Mouse (Mus musculus) adrenal gland (tissue): ENCODE measurements at regions not wholly inside any gene's neighbourhood (a gene's known extent, or its start where the extent isn't known, plus 50 kb on each side); places are given as distances from the start of the nearest gene placed in this dataset.

Experiments
- intact Hi-C: fragments of 180-260 bp; cut with DNase I; formaldehyde crosslinking; loops from one replicate; pipeline ENCODE4 v1.15.1; 2025

DNA sequence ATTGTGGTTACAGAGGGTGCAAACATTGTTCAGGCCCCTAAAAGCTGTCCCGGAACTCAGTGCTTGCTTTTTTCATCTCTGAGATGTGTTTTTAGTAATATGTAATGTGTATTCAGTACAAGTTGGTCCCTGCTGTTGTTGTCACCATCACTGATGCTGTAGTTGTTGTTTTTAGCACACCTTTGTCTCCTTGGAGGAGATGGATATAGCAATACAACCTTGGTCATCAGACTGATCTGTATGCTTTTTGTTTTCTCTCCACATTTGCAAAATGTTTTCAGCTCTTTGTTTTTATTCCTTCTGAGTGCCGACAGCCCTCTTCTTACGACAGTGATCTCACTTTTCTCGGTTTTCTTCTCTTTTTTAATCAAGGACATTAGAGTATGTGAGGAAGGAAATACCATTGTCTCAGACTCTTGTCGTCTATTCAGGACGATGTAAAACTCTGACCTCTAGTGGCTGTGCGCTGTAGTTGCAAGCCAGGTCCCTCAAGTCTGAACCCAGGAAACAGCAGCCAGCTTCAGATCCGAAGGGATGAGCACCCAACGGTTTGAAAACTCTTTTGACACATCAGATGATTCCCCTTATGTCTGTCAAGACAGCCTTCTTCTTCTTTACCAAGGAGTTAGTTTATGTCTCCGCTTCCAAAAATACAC is 209.1 kb upstream of the Ttc29 start:
- intact Hi-C loops, result loop anchor here (2.0 to 10.0 kb wide), 2 partner anchors 279 to 373 kb away; partner anchors contain the start of gene Ednra

DNA sequence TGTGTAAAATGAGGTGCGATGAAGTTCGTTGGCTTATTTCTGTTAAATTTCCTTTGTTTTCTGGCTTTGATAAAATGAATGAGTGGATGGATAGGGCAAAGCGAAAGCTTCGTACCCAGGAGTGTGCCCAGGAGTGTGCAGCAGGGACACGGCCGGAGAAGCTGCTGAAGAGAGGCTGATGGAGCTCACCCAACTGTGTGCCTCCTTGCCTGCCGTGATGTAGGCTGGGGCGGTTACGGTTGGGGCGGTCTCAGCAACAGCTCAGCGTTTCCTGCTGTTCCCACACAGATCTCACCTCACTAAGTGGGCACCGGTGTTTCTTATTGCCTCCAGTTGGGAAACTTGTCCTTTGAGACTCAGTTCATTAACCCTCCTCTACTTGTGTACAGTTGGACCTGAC is 208.2 kb upstream of the Ttc29 start:
- intact Hi-C loops, result loop anchor here (2.0 to 10.0 kb wide), 2 partner anchors 280 to 374 kb away; partner anchors contain the start of gene Ednra

DNA sequence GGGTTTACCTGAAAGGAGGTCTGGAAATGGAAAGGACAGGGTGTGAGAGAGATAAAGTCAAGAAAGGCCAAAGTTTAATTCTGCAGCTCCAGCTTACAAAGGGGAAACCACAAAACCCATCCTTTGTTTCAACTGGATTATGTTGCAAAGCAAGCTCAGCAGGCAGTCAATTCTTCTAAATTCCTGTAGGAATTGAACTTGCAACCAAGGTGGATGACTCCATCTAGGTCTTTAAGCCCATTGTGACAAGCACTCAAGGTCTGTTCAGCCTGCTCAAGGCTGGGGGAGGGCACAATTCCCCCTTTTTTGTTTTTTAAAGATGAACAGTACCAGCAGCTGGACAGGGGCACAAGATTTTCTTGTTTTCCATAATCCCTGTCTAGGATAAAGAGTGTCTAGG is 200.0 kb upstream of the Ttc29 start:
- intact Hi-C loops, result no loop called here

DNA sequence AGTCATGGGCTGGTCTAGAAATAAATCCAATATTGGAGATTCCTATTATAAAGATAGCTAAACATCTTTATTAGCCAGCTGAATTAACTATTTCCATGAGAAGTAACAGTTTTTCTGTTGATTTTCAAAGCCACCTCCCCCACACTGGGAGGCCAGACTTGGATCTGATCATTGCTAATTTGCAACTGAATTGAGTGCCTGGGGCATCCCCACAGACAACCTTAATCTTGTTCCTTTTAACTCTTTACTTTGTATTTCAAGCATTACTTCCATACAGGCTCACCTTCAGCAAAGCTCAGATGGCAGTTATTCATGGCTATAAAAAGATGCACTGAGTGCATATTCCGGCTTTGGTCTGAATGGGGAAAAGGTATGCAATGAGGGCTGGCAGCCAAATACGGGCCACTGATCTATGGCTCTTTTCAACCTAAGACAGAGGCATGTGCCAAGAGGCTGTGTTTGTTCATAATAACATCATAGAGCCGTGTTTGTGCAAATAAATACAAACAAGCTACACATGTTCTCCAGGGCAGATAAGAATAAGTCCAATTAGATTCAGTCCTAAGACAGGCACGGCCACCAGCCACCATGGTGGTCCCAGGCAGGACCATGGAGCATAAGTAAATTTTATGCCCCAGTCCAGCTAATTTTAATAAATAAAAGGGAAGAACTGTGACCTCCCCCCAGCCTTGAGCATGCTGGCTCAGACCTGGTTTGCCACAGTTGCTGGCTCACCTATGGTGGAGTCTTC is 194.5 kb upstream of the Ttc29 start:
- intact Hi-C loops, result no loop called here

DNA sequence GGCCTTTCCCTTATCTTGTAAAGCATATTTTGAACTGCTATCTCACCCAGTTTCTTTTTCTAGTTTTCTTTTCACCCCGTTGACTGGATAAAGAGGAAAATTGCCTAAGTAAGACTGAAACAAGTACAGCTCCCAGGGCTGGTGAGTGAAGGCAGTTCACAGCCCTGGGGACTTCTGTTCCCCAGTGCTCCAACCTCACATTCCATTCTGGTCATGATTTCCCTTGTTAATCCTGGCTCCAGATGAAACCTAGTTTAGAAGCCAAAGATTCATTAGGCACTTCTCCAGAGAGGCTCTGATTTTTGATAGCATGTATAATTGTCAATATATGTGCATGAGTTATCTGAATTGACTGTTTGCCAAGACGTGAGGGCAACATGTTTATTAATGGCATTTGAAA is 191.6 kb upstream of the Ttc29 start:
- intact Hi-C loops, result no loop called here

DNA sequence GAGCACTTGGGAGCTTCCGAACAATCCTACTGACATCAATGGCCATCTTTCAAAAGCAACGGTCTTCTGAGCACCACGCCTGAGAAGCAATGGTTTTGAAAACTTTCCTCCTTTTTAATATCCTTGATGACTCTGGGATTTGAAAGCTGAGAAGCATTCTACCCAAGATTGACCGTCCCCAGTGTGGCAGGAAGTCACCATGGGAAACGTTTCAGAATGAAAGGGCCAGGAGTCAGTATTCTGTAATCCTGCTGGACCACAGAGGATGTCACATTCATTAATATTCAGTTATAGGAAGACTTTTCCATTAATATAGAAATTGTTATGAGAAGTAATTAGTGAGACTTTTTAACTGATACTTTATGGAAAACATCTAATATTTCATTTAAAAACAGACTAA is 190.1 kb upstream of the Ttc29 start:
- intact Hi-C loops, result no loop called here

DNA sequence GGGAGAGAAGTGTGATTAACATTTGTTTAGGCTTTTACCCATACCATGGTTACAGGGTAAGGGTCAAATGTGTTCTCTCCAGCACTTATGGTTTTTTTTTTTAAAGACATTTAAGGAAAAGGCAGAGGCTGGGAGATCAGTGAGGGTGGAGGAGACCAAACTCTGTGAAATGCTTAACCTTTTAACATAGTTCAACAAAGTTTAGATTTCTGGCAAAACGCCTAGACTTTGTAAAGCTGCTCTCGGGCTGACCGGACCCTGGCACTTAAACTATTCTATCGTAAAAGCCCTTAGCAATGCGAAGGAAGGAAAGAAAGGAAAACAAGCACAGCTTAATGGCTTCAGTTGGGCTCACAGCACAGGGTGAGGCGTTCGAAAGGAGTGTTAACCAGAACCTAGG is 189.6 kb upstream of the Ttc29 start:
- intact Hi-C loops, result no loop called here

GRCm38 (mm10) chr8:78023936-78024335 is 189.2 kb upstream of the Ttc29 start:
- intact Hi-C loops, result no loop called here

GRCm38 (mm10) chr8:78024964-78025363 is 188.1 kb upstream of the Ttc29 start:
- intact Hi-C loops, result no loop called here

DNA sequence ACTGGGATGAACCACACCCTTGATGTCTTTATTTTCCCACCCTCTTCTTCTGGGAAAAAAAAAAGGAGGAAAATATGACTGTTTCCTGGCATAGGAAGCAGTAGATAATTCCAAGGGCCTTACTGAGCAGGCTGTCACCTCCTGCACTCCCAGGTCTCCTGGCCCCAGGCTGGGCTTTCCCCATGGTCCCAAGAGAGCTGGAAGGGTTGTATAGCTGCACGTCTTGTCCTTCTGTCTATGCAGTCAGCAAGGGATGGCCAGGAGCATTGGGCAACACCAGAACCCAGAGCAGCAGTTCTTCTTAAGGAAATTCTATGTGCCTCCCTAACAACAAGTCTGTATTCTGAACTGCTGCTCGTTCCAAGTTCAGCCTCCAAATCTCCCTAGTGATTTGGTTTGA is 185.7 kb upstream of the Ttc29 start:
- intact Hi-C loops, result no loop called here

DNA sequence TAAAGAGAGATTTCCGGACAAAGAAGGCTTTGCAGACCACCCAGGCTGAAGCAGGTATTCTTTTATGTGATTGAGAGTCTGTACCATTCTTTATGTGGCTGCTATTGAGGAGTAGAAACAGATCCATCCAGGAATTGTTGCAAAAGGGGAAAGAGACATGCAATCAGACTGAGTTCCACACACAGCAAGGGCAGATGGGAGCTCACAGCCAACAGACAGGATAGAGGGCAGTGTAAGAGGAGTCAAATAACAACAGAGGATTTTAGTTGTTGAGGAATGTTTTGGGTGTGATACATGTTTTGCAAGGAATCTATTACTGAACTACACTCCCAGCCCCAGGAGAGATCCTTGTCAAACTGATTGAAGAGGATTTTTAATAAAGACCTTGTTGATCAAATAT is 184.2 kb upstream of the Ttc29 start:
- intact Hi-C loops, result no loop called here

- intact Hi-C loops, result no loop called here
Observed at GRCm38 (mm10) chr8:78031811-78032210, 181.3 kb upstream of the Ttc29 start.

GRCm38 (mm10) chr8:78034687-78035086 is 178.4 kb upstream of the Ttc29 start:
- intact Hi-C loops, result no loop called here

DNA sequence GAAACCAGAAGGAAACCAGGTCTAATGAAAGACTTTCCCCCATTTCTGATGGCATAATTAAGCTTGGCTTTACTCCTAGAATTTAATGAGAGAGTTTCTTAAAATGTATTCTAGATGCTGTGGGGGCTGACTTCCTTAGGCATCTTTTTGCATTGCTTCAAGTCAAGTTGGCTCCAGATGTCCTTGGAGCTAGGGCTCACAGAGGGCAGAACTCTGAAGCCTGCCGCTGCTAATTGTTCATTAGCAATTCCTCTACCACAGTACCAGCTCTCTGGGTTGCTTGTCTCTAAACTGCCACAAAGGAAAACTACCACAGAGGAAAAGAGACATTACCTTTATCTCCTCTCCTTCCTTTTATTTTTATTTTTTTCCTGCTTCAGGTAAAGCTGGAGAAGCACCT is 175.9 kb upstream of the Ttc29 start:
- intact Hi-C loops, result no loop called here

DNA sequence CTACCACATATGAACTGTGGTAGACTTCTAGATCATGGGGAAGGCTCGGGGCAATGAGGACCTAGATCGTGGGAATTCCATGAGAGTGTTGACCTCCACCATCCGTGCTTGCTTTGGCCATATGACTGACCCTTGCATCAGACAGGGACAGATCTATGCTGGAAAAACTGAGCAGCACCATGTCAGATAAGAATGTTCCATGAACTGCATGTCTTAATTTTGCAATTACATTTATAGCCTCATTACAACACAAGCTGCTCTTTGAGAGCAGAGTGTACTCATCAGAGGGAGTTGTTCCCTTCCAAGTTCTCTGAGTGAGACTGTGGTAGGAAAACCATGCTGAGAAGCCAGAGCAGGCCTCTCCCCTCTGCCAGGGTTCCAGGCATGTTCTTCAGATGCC is 166.4 kb upstream of the Ttc29 start:
- intact Hi-C loops, result no loop called here

- intact Hi-C loops, result no loop called here
Observed at GRCm38 (mm10) chr8:78050768-78051167, 162.3 kb upstream of the Ttc29 start.

DNA sequence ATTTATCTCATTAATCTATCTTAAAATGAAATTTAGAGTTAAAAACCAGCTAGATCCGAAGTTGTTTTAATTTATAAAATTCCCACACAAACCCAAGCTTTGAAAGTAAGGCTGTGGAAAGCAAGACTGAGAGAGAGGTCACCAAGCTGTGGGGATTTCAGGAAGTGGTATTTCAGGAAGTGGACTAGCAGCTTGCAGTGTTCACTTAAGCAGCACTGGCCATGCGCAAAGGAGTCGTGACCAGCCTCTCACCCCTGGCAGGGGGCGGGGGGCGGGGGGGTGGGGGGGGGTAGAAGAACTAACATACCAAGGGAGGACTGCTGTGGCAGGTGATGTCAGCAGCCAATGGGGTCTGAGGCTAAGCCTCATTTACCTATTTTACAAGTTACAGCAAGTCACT is 158.7 kb upstream of the Ttc29 start:
- intact Hi-C loops, result no loop called here

DNA sequence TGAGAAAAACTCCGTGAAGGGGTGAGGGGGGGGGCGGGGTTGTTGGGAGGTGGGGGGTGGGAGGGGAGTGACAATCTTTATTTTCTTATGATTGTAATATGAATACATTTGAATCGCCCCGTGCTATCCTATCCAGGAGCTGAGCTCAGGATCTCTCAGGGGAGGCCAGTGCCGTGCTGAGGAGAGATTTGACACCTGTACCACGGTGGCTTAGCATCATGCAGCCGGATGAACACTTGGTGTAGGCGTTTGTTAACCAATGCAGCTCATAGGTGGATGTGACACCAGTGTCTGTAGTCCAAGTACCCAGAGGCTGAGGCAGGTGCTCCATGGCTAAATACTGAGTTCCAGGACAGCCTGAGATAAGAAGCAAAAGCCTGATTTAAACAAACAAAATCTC is 158.2 kb upstream of the Ttc29 start:
- intact Hi-C loops, result no loop called here

DNA sequence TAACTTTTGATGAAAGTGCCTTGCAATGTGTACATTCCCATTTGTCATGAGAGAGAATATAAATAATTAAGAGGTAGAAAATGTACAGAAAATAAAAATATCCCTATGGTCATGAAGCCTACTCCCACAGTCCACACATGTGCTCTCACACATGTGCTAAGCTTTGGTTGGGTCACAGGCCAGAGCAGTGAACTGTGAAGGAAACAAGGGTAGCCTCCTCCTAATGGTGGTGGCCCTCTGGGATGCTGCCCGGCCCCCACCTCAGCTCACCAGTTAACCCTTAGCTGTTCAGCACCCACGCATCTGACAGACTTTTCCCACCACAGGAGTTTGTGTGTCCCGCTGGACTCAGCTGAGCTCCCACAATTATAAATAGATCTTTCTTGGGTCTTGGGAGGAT is 157.6 kb upstream of the Ttc29 start:
- intact Hi-C loops, result no loop called here

GRCm38 (mm10) chr8:78057357-78057756 is 155.7 kb upstream of the Ttc29 start:
- intact Hi-C loops, result no loop called here

GRCm38 (mm10) chr8:78061827-78062719 is 151.0 kb upstream of the Ttc29 start:
- intact Hi-C loops, result loop anchor here (2.0 to 10.0 kb wide), 4 partner anchors 65 to 843 kb away; no protein-coding TSS in a partner anchor

- intact Hi-C loops, result loop anchor here (2.0 to 10.0 kb wide), 4 partner anchors 63 to 841 kb away; no protein-coding TSS in a partner anchor
Observed at GRCm38 (mm10) chr8:78063529-78063928, 149.6 kb upstream of the Ttc29 start.
